Mouse (Mus musculus) small intestine, adult 2 months (tissue): Measurements from ENCODE around the gene Zbed3. TPM values are rescaled to one million over a fixed set of nuclear protein-coding genes. Genes with fewer than 3 reads are reported as not detected.

ENCODE experiments used
- H3K27ac ChIP-seq: fragments of 200-500 bp; 2 replicates; pipeline ENCODE4 v1.5.1; 2012; ENCODE audit warnings: low read depth, low read length, control low read depth, inconsistent platforms; ENCODE audit not compliant: insufficient read depth
- H3K27me3 ChIP-seq: fragments of 200-500 bp; 2 replicates; pipeline ENCODE4 v1.6.1; 2012; ENCODE audit warnings: mild to moderate bottlenecking, moderate library complexity, low read length, inconsistent platforms; ENCODE audit not compliant: control insufficient read depth, insufficient read depth
- H3K36me3 ChIP-seq: fragments of 200-500 bp; 2 replicates; pipeline ENCODE4 v1.6.1; 2012; ENCODE audit warnings: mild to moderate bottlenecking, low read length, control low read depth, inconsistent platforms; ENCODE audit not compliant: control insufficient read depth, insufficient read depth
- H3K4me1 ChIP-seq: fragments of 200-500 bp; 2 replicates; pipeline ENCODE4 v1.6.1; 2012; ENCODE audit warnings: low read length, inconsistent platforms, mixed read lengths; ENCODE audit not compliant: control insufficient read depth, insufficient read depth, insufficient read length
- H3K4me3 ChIP-seq: fragments of 200-500 bp; 2 replicates; pipeline ENCODE4 v1.5.1; 2012; ENCODE audit warnings: low read depth, mild to moderate bottlenecking, control low read depth, inconsistent platforms, low read length, moderate library complexity
- CTCF ChIP-seq: fragments of 200-500 bp; IDR thresholded peaks from 2 replicates; pipeline ENCODE4 v1.5.1; 2012; ENCODE audit warnings: low read depth, mild to moderate bottlenecking, control low read depth, inconsistent platforms, low read length, moderate library complexity, mixed read lengths; ENCODE audit not compliant: insufficient replicate concordance, insufficient read length; ENCODE audit errors: extremely low read depth
- POLR2A ChIP-seq: fragments of 200-500 bp; IDR thresholded peaks from 2 replicates; pipeline ENCODE4 v1.6.1; 2012; ENCODE audit warnings: low read depth, mild to moderate bottlenecking, control low read depth, inconsistent platforms, low read length, moderate library complexity
- WGBS: fragments of 180-500 bp; shearing (Covaris S2); methylation state at CpG from one replicate; pipeline ENCODE4 v1.1.7; 2018; 5-methylcytosine and 5-hydroxymethylcytosine counted together
- polyA plus RNA-seq: library from polyadenylated mRNA; depleted of rRNA; stranded (reverse); fragments of >200 nt; gene quantifications from 2 replicates; pipeline ENCODE4 v1.2.3, GENCODE M21; 2012

Gene Zbed3
- polyA plus RNA-seq, 1 experiment = 17.3 TPM

DNA sequence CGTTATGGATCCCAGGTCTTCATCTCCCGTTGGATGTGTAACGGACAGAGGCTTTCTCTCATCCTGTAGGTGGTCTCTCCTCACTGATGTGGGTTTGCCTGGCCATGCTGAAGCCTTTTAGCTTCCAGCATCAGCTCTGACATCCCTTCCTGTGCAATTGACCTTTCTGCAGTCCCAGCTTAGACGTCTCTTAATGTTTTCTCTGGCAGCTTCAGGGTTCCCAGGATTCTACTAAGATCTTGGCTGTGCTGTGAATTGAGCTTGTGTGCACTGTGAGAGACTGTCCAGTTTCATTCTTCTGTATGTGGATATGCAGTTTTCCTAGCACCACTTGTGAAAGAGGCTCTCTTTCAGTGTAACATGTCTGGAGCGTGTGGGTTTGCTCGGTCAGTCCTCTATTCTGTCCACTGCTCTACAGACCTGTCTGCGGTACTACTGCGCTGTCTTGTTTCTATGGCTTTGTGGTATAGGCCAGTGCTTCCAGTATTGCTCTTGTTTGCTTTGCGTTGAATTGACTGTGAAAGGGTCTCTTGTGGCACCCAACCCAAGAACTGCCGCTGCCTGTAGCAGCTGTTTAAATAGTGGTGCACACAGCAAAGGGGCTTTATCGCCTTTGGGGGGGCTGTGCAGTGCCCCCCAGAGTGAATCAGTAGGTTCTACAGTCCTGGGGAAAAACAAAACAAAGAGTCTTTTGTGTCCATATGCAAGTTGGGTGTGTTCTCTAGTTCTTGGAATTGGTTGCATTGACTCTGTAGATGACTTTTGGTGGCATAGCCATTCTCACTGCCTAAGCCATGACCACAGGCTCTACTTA lies 8.9 kb downstream of the Zbed3 start:
- no peak overlapping the region for H3K27ac ChIP-seq
- TF ChIP-seq POLR2A (no peak), CTCF (no peak)
- H3K4me1 ChIP-seq = peaks cover 7% of the 10 kb centered on the region
- no peak overlapping the region for H3K4me3 ChIP-seq
- WGBS = 74% methylated on average over 11 of the region's 11 CpGs
- peaks cover 9% of the 10 kb centered on the region for H3K36me3 ChIP-seq
- no peaks in the 10 kb centered on the region for H3K27me3 ChIP-seq

DNA sequence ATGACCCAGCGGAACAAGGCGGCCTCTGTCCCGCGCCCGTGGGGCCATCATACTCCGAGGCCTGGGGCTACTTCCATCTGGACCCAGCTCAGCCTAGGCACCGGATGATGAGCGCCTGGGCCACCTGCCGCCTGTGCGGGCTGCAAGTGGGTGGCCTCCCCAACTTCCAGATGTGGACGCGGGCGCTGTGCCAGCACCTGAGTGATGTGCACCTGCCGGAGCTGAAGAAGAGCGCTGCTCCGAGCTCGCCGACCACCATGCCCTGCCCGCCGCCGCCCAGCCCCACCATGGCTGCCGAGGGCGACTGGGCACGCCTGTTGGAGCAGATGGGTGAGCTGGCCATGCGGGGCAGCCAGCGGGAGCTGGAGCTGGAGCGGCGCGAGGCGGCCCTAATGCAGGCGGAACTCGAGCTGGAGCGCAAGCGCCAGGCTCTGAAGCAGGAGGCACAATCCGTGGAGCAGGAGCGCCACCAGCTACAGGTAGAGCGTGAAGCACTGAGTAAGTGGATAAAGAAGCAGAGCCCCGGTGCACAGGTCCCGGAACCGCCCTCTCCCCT lies 12.8 kb downstream of the Zbed3 start:
- 92% methylated on average over 40 of the region's 40 CpGs for WGBS
- TF ChIP-seq CTCF = no peak
- no peak for TF ChIP-seq POLR2A
- no peaks in the 10 kb centered on the region for H3K4me1 ChIP-seq
- H3K27ac ChIP-seq = no peak overlapping the region
- H3K27me3 ChIP-seq = no peaks in the 10 kb centered on the region
- H3K36me3 ChIP-seq = peaks cover 19% of the 10 kb centered on the region
- no peak overlapping the region for H3K4me3 ChIP-seq

DNA sequence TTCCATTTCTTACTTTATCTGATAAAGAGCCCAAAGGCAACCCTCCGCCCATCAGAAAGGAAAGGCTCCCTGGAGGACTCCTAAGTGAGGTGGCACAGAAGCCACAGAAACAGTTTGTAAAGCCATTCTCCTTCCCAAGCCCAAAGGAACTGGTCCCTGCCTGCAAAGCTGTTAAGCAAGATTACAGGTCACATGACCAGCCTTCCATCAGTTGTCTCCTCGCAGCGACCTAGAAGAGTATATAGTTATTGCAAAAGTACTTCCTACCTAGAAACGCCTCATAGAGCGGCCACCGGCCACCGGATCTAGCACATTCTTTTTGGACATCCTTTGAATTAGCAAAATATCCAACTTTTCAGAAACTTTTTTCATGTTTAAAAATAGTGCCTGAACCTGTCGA lies 20.1 kb downstream of the Zbed3 start:
- Histone ChIP-seq H3K27ac (no peak overlapping the region), H3K4me1 (no peaks in the 10 kb centered on the region), H3K4me3 (no peak overlapping the region), H3K36me3 (peaks cover 4% of the 10 kb centered on the region), H3K27me3 (no peaks in the 10 kb centered on the region)
- 84% methylated on average over 8 of the region's 8 CpGs for WGBS
- TF ChIP-seq POLR2A (no peak), CTCF (no peak)

DNA sequence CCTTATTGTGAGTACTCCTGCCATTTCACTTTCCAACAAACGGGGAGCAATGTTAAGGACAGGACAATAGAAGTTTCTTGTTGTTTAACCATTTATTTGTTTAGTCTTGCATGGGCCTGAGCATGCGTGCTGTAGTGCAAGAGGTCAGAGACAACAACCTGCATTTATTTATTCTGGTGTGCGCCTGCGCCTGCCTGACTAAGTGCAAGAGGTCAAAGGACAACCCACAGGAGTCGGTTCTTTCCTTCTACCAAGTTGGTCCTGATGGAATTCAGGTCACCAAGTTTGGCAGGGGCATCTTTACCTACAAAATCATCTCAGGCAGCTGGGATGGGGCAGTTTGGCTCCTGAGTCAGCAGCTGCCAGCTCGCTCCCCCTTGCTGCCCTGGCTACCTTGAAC lies 22.5 kb downstream of the Zbed3 start:
- 65% methylated on average over 6 of the region's 6 CpGs for WGBS
- Histone ChIP-seq H3K27ac (no peak overlapping the region), H3K36me3 (peaks cover 8% of the 10 kb centered on the region), H3K4me3 (no peak overlapping the region), H3K4me1 (no peaks in the 10 kb centered on the region), H3K27me3 (no peaks in the 10 kb centered on the region)
- no peak for TF ChIP-seq CTCF
- no peak for TF ChIP-seq POLR2A

DNA sequence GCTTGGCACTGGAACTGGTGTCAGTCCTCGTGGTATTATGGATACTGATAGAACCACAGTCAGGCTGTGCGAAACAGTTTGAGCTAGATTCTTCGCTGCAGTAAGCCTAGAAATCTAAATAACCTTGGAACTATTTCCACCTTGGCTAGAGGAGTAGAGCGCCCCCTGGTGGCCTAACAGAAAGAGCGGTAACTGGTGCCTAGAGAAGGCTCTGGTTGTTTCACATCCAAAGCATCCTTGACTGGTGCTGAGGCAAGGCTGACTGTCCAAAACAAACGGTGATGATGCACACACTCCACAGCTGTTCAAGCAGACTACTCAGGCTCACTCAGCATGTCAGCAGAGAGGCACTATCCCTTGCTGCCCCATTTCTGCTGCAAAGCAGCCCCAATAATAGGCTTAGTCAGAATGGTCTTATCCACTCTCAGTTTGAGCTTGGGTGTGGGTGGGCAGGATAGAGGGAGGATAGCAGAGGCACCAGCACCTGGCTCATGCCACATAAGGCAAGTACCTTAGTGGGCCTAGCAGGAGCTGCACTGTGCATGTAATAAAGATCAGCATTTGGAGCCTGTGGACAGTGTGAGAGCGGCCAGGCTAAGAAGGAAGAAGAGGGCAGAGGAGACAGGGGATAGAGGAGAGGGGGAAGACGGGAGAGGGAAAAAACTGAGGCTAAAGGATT lies 23.7 kb downstream of the Zbed3 start:
- Histone ChIP-seq H3K27me3 (no peaks in the 10 kb centered on the region), H3K4me1 (no peaks in the 10 kb centered on the region), H3K27ac (no peak overlapping the region), H3K36me3 (peaks cover 19% of the 10 kb centered on the region), H3K4me3 (no peak overlapping the region)
- TF ChIP-seq POLR2A = no peak
- TF ChIP-seq CTCF = peak; percentile 73; the same call in 1 of the 2 replicates
- 24% methylated on average over 8 of the region's 8 CpGs for WGBS

DNA sequence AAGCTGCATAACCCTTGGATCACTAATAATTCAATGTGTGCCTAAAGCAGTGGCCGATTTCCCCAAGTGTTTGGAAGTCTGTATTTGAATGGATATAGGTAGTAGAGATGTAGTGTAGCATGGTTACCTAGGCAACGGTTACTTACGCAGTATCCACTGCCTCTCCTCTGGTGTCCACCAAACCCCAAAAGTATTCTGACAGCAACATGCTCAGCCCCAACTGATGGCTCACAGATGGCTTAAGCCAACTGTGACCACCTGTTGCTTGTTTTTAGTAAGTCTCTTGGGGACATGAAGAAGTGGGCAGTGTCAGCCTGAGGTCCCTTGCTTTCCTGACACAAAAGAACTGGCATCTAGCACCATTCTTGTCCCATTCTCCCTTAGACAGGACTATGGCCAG lies 25.1 kb downstream of the Zbed3 start:
- Histone ChIP-seq H3K36me3 (peaks cover 28% of the 10 kb centered on the region), H3K27ac (no peak overlapping the region), H3K4me1 (no peaks in the 10 kb centered on the region), H3K4me3 (no peak overlapping the region), H3K27me3 (no peaks in the 10 kb centered on the region)
- 90% methylated on average over 3 of the region's 3 CpGs for WGBS
- no peak for TF ChIP-seq CTCF
- no peak for TF ChIP-seq POLR2A

DNA sequence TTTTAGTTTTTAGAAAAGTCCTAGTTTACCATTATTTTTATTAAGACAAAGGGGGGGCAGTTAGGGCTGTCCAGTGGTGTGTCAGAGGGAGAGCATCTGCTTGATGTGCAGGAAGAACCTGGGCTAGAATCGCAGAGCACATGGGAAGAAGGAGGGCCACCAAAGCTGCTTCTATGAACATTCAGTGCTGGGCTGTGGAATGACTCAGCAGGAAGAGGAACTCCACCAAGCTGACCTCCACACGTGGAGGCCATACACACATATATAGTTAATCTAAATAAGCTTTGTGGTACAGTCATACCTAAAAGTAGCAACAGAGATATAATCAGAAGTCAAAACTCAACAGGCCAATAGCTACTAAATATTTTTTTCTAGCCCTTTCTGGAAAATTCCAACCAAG lies 34.8 kb downstream of the Zbed3 start:
- WGBS = 68% methylated on average over 2 of the region's 2 CpGs
- TF ChIP-seq CTCF (no peak), POLR2A (no peak)
- H3K4me3 ChIP-seq = no peak overlapping the region
- H3K27ac ChIP-seq = no peak overlapping the region
- H3K27me3 ChIP-seq = no peaks in the 10 kb centered on the region
- no peaks in the 10 kb centered on the region for H3K4me1 ChIP-seq
- peaks cover 78% of the 10 kb centered on the region for H3K36me3 ChIP-seq
